Mouse (Mus musculus) embryonic facial prominence, embryonic 14.5 days (tissue): ENCODE results near the gene Rere. TPM values are rescaled to one million over a fixed set of nuclear protein-coding genes. Genes with fewer than 3 reads are reported as not detected.

Source experiments
- ATAC-seq: fragments of 200-750 bp; cut with Nextera tagmentation; 2 replicates; pipeline ENCODE4 v1.8.0; 2017; ENCODE audit warnings: low read depth, moderate number of reproducible peaks, moderate TSS enrichment
- DNase-seq: peaks from one replicate; pipeline ENCODE4 v3.0.0-alpha.2; 2015; ENCODE audit warnings: low spot score
- H3K27ac ChIP-seq: fragments of 300-500 bp; sonication (generic); replicated peaks from 2 replicates; pipeline ENCODE4 v1.5.1; 2014; ENCODE audit warnings: low read depth, mild to moderate bottlenecking, low read length, moderate library complexity
- H3K27me3 ChIP-seq: fragments of 300-500 bp; sonication (generic); replicated peaks from 2 replicates; pipeline ENCODE4 v1.6.1; 2014; ENCODE audit warnings: low read length; ENCODE audit not compliant: control insufficient read depth, insufficient read depth
- H3K36me3 ChIP-seq: fragments of 300-500 bp; sonication (generic); 2 replicates; pipeline ENCODE4 v1.6.1; 2014; ENCODE audit warnings: low read length, mixed read lengths; ENCODE audit not compliant: control insufficient read depth, insufficient read depth
- H3K4me1 ChIP-seq: fragments of 300-500 bp; sonication (generic); 2 replicates; pipeline ENCODE4 v1.6.1; 2014; ENCODE audit warnings: antibody characterized with exemption, low read length; ENCODE audit not compliant: control insufficient read depth, insufficient read depth
- H3K4me2 ChIP-seq: fragments of 300-500 bp; sonication (generic); 2 replicates; pipeline ENCODE4 v1.6.1; 2014; ENCODE audit warnings: low read depth, mild to moderate bottlenecking, low read length, moderate library complexity, mixed read lengths
- H3K4me3 ChIP-seq: fragments of 300-500 bp; sonication (generic); 2 replicates; pipeline ENCODE4 v1.5.1; 2014; ENCODE audit warnings: low read depth, mild to moderate bottlenecking, low read length
- H3K9ac ChIP-seq: fragments of 300-500 bp; sonication (generic); 2 replicates; pipeline ENCODE4 v1.6.1; 2014; ENCODE audit warnings: low read depth, mild to moderate bottlenecking, low read length, moderate library complexity, mixed read lengths
- H3K9me3 ChIP-seq: fragments of 300-500 bp; sonication (generic); 2 replicates; pipeline ENCODE4 v1.6.1; 2016; ENCODE audit warnings: low read length; ENCODE audit not compliant: control insufficient read depth
- WGBS: fragments of 180-500 bp; shearing (Covaris S2); extraction: QIAGEN DNeasy Blood & Tissue Kit; methylation state at CpG from one replicate; pipeline ENCODE4 v1.1.7; 2014; 5-methylcytosine and 5-hydroxymethylcytosine counted together
- polyA plus RNA-seq: library from polyadenylated mRNA; unstranded; fragments of >200 nt; fragmentation: Nextera tagmentation; extraction: Ambion mirVana; gene quantifications from 2 replicates; pipeline ENCODE4 v1.2.1, GENCODE M21; 2014

Rere gene
- polyA plus RNA-seq, 1 experiment from 2014 or later, result 32.0 TPM

DNA sequence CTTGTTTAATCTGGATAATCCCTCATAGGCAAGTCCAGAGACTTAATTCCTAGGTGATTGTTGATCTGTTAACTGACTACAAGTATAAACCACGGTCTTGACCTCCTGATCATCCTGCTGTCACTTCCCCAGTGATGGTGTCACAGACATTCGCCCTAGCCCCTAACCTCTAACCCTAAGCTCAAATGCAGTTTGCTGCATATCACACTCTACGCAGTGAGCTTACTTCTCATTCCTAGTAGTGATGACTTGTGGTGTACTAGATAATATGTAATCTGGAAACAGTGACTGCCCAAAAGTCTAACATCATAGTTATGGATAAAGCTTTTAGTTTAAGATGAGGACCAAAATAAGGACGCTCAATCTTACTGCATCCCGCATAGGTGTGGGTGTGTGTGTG, 304.8 kb downstream of the Rere start:
- no peak overlapping the region for H3K4me3 ChIP-seq
- no peak overlapping the region for H3K4me2 ChIP-seq
- H3K36me3 ChIP-seq, result no peaks in the 10 kb centered on the region
- no peak overlapping the region for H3K9ac ChIP-seq
- no peak for ATAC-seq
- no peaks in the 10 kb centered on the region for H3K27me3 ChIP-seq
- H3K4me1 ChIP-seq, result peaks cover 45% of the 10 kb centered on the region
- DNase-seq, result no peak
- no peak overlapping the region for H3K27ac ChIP-seq
- 91% methylated on average over 5 of the region's 5 CpGs for WGBS
- no peaks in the 10 kb centered on the region for H3K9me3 ChIP-seq

DNA sequence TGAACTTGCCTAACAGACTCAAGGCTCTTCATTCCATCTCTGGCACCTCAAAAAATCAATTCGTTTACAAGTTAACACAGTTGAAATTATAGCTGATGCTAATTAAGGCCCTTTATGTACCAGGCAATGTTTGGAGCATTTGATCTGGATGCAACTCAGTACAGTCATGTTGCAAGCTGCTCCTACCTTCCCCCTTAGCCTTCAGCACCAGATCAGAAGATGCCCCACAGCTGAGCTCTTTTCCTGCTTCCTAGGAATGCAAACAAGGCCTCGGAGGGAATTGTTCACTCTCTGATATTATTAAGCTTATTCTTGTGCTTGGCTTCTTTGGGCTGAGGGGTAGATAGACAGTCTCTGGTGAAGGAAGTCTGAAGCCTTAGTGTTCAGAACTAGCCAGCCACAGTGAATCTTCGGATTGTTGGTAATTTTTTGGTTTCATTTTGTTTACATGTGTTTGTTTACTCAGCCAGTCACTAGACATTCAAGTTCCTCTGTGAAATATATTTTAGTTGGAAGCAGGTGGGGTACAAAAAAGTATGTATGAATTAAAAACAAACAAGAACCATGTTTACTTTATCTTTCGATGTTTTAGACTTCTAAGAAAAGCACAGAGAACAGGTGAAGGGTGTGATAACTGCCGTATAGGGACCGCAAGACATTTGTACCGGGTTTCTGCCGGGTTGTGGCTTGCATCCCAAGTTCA, 306.3 kb downstream of the Rere start:
- no peak for DNase-seq
- H3K27ac ChIP-seq, result no peak overlapping the region; the same call in 1 of the 2 replicates
- ATAC-seq, result no peak
- no peak overlapping the region for H3K9ac ChIP-seq
- no peaks in the 10 kb centered on the region for H3K9me3 ChIP-seq
- peaks cover 37% of the 10 kb centered on the region for H3K4me1 ChIP-seq
- no peaks in the 10 kb centered on the region for H3K36me3 ChIP-seq
- no peak overlapping the region for H3K4me3 ChIP-seq
- WGBS, result 68% methylated on average over 8 of the region's 8 CpGs
- H3K27me3 ChIP-seq, result no peaks in the 10 kb centered on the region
- H3K4me2 ChIP-seq, result no peak overlapping the region

GRCm38 (mm10) chr4:150588300-150588621, 306.8 kb downstream of the Rere start:
- Histone ChIP-seq H3K4me2 (no peak overlapping the region), H3K9ac (no peak overlapping the region), H3K27me3 (no peaks in the 10 kb centered on the region), H3K4me3 (no peak overlapping the region), H3K4me1 (peaks cover 32% of the 10 kb centered on the region), H3K27ac (no peak overlapping the region), H3K36me3 (no peaks in the 10 kb centered on the region), H3K9me3 (no peaks in the 10 kb centered on the region)
- DNase-seq (no peak), ATAC-seq (no peak)
- 69% methylated on average over 2 of the region's 2 CpGs for WGBS

- 39% methylated on average over 3 of the region's 3 CpGs for WGBS
- Histone ChIP-seq H3K9me3 (no peaks in the 10 kb centered on the region), H3K4me2 (no peak overlapping the region), H3K4me3 (no peak overlapping the region), H3K9ac (no peak overlapping the region), H3K27me3 (no peaks in the 10 kb centered on the region), H3K27ac (no peak overlapping the region), H3K4me1 (peaks cover 16% of the 10 kb centered on the region), H3K36me3 (no peaks in the 10 kb centered on the region)
- DNase-seq (peak; percentile 49), ATAC-seq (no peak)
These were observed 309.3 kb downstream of the Rere start for GRCm38 (mm10) chr4:150590621-150591282.

GRCm38 (mm10) chr4:150591602-150592001, 310.2 kb downstream of the Rere start:
- no peak for ATAC-seq
- Histone ChIP-seq H3K27ac (no peak overlapping the region), H3K27me3 (no peaks in the 10 kb centered on the region), H3K4me2 (no peak overlapping the region), H3K4me3 (no peak overlapping the region), H3K36me3 (no peaks in the 10 kb centered on the region), H3K4me1 (peaks cover 16% of the 10 kb centered on the region), H3K9me3 (no peaks in the 10 kb centered on the region), H3K9ac (no peak overlapping the region)
- 56% methylated on average over 4 of the region's 4 CpGs for WGBS
- DNase-seq, result no peak

DNA sequence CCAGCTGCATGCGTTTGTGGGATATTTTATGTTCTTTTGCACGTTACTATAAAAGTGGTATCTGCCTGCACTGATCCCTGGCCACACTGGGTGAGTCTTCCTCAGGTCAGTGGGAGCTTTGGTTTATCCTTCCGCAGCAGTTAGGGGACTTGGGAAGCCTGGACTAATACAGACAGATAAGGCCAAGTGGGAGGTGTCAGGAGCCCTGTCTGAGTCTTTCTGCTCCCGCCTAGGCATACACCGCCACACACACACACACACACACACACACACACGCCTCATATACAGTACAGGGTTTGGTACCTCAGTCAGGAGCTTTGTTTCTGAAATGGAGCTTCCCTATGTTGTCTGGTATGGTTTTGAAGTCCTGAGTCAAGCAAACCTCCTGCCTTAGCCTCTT, 310.6 kb downstream of the Rere start:
- Histone ChIP-seq H3K36me3 (no peaks in the 10 kb centered on the region), H3K4me3 (no peak overlapping the region), H3K9ac (no peak overlapping the region), H3K4me1 (peaks cover 16% of the 10 kb centered on the region), H3K27ac (no peak overlapping the region), H3K4me2 (no peak overlapping the region), H3K9me3 (no peaks in the 10 kb centered on the region), H3K27me3 (no peaks in the 10 kb centered on the region)
- DNase-seq (no peak), ATAC-seq (no peak)
- 80% methylated on average over 6 of the region's 6 CpGs for WGBS

GRCm38 (mm10) chr4:150593473-150594217, 312.2 kb downstream of the Rere start:
- Histone ChIP-seq H3K36me3 (no peaks in the 10 kb centered on the region), H3K9ac (no peak overlapping the region), H3K4me2 (no peak overlapping the region), H3K27me3 (no peaks in the 10 kb centered on the region), H3K27ac (no peak overlapping the region), H3K9me3 (no peaks in the 10 kb centered on the region), H3K4me1 (peaks cover 15% of the 10 kb centered on the region; the same call in 1 of the 2 replicates), H3K4me3 (no peak overlapping the region)
- ATAC-seq, result no peak
- WGBS, result 65% methylated on average over 4 of the region's 4 CpGs
- DNase-seq, result no peak

GRCm38 (mm10) chr4:150594298-150594829, 312.9 kb downstream of the Rere start:
- Histone ChIP-seq H3K4me1 (peaks cover 19% of the 10 kb centered on the region), H3K27ac (no peak overlapping the region), H3K27me3 (no peaks in the 10 kb centered on the region), H3K4me3 (no peak overlapping the region), H3K36me3 (no peaks in the 10 kb centered on the region), H3K9ac (no peak overlapping the region), H3K4me2 (no peak overlapping the region), H3K9me3 (no peaks in the 10 kb centered on the region)
- WGBS, result 90% methylated on average over 4 of the region's 4 CpGs
- DNase-seq, result no peak
- ATAC-seq, result no peak
